Mouse (Mus musculus) forebrain, embryonic 10.5 days (tissue): ENCODE data around the gene B230104I21Rik. TPM values are rescaled to one million over a fixed set of nuclear protein-coding genes. Genes with fewer than 3 reads are reported as not detected.
A peak's percentile ranks its signal among the peaks of the same experiment; 100 is the strongest.

Experiments
- DNase-seq: peaks from one replicate; pipeline ENCODE4 v3.0.0-alpha.2; 2017; ENCODE audit warnings: low spot score; ENCODE audit errors: extremely low spot score
- H3K27ac ChIP-seq: fragments of 300-500 bp; sonication (generic); 2 replicates; pipeline ENCODE4 v1.5.1; 2016; ENCODE audit warnings: mild to moderate bottlenecking
- H3K27me3 ChIP-seq: fragments of 300-500 bp; sonication (generic); 2 replicates; pipeline ENCODE4 v1.6.1; 2016; ENCODE audit warnings: mild to moderate bottlenecking; ENCODE audit not compliant: poor library complexity, severe bottlenecking
- H3K36me3 ChIP-seq: fragments of 300-500 bp; sonication (generic); replicated peaks from 2 replicates; pipeline ENCODE4 v1.6.1; 2016; ENCODE audit warnings: mild to moderate bottlenecking, moderate library complexity
- H3K4me1 ChIP-seq: fragments of 300-500 bp; sonication (generic); 2 replicates; pipeline ENCODE4 v1.6.1; 2016
- H3K4me3 ChIP-seq: fragments of 300-500 bp; sonication (generic); 2 replicates; pipeline ENCODE4 v1.5.1; 2016; ENCODE audit warnings: mild to moderate bottlenecking, moderate library complexity
- H3K9me3 ChIP-seq: fragments of 300-500 bp; sonication (generic); 2 replicates; pipeline ENCODE4 v1.6.1; 2016; ENCODE audit warnings: mild to moderate bottlenecking, moderate library complexity
- WGBS: fragments of 180-500 bp; shearing (Covaris S2); methylation state at CpG from one replicate; pipeline ENCODE4 v1.1.7; 2016; 5-methylcytosine and 5-hydroxymethylcytosine counted together
- polyA plus RNA-seq: library from polyadenylated mRNA; unstranded; fragments of >200 nt; fragmentation: Nextera tagmentation; extraction: Ambion mirVana; gene quantifications from 2 replicates; pipeline ENCODE4 v1.2.1, GENCODE M21; 2016

Gene B230104I21Rik
- polyA plus RNA-seq, 1 experiment from 2014 or later, result not detected

DNA sequence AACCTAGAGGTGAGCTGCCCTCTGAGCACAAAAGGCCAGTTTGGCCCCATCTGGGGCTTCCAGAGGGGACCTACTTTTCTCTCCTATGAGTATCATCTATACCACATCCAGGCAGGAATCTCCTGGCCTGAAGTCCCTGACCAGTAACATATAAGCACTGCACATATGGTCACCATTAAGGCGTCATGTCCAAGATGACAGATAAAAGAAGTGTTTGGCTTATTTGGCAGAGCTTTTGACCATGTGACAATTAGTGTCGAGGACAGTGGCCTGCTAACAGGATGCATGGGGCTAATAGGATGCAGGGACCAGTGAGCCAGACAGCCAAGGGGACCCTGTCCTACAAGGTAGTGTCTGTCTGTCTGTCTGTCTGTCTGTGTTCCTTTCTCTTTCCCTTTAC is 50.0 kb downstream of the B230104I21Rik start:
- H3K4me1 ChIP-seq, result peaks cover 67% of the 10 kb centered on the region
- peak overlapping the region; percentile 67 for H3K27ac ChIP-seq
- no peak for DNase-seq
- no peaks in the 10 kb centered on the region for H3K27me3 ChIP-seq
- WGBS, result 71% methylated on average over 2 of the region's 2 CpGs
- H3K36me3 ChIP-seq, result no peaks in the 10 kb centered on the region; the same call in 1 of the 2 replicates
- H3K4me3 ChIP-seq, result no peak overlapping the region
- no peaks in the 10 kb centered on the region for H3K9me3 ChIP-seq

DNA sequence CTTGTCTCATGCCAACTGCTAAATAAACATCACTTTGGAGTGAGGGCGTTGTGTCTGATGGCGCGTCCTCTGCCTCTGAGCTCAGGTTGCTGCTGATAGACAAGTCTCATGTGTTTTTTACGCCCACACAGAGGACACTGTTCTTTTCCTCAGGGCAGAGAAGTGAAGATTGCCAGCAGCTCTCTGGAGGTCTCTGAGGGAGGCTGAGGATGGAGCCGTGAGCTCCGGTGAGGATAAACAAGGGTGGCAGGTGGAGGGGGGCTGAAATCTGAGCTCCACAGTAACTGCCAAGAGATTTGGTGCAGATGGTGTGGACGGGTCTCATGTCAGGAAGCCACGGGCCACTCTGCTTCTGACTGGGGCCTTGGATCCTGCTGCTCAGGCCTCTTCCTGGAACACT is 50.9 kb downstream of the B230104I21Rik start:
- H3K36me3 ChIP-seq, result no peaks in the 10 kb centered on the region; the same call in 1 of the 2 replicates
- H3K4me1 ChIP-seq, result peaks cover 76% of the 10 kb centered on the region
- no peak overlapping the region for H3K4me3 ChIP-seq
- peak overlapping the region; percentile 75 for H3K27ac ChIP-seq
- peaks cover 6% of the 10 kb centered on the region; the same call in 1 of the 2 replicates for H3K27me3 ChIP-seq
- no peak for DNase-seq
- no peaks in the 10 kb centered on the region for H3K9me3 ChIP-seq
- 53% methylated on average over 8 of the region's 8 CpGs for WGBS

DNA sequence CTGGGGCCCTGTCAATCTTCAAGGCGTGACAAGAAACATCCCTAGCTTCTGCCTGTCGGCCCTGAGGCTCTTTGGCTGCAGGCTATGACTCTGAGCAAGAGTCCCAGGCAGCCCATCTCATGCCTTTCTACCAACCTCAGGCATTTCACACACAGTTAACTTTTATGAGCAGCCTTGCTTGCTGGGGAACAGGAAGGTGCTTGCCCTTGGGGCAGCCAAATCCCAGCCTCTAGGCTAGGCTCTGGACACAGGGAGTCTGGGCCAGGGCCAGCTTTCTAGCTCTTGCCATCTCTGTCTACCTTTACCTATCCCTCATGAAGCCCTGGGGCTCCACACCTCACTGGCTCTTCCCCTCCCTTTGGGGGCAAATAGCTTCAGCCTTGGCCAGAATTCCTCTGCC is 53.7 kb downstream of the B230104I21Rik start:
- H3K4me1 ChIP-seq, result peaks cover 99% of the 10 kb centered on the region

DNA sequence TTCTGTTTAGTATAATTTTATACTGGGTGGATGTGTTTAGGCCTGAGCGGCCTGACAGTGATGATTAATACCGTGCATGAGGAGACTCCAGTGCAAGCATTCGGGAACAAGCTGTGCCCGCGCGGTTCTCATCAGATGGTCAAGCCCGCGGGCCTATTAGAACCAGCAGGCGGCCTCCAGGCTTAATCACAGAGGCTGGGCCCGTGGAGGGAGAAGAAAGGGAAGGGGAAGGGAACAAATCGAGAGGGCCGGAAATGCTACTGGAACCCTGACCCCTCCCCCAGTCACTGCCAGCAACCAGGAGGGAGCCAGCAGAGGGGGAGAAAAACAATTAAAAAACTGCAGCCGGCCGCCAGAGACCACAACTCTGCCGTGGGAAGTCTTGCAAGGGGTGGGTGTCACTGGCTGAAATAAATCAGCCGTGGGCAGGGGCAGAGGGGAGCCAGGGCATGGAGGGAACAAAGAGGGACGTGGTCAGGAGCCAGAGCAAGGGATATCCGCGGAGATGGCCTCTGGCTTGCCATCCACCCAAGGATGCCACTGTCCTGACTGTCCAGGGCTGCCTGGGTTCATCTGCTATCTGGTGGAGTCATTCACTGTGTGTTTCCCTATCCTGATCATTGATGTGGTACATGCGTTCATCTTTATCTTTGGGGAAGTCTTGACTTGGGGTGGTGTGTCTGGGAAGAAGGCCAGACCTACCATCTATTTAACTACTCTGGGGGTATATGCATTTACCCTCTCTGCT is 54.6 kb downstream of the B230104I21Rik start:
- 9% methylated on average over 20 of the region's 20 CpGs for WGBS
- Histone ChIP-seq H3K4me3 (peak overlapping the region; percentile 19; the same call in 1 of the 2 replicates), H3K36me3 (no peaks in the 10 kb centered on the region; the same call in 1 of the 2 replicates), H3K4me1 (peaks cover 99% of the 10 kb centered on the region), H3K27me3 (peaks cover 9% of the 10 kb centered on the region; the same call in 1 of the 2 replicates), H3K27ac (peak overlapping the region; percentile 85), H3K9me3 (no peaks in the 10 kb centered on the region)
- peak; percentile 81 for DNase-seq

More for the DNA sequence above, 53.7 kb downstream of the B230104I21Rik start:
- DNase-seq, result no peak
- Histone ChIP-seq H3K4me3 (no peak overlapping the region), H3K27me3 (peaks cover 9% of the 10 kb centered on the region; the same call in 1 of the 2 replicates), H3K27ac (peak overlapping the region; percentile 85), H3K9me3 (no peaks in the 10 kb centered on the region), H3K36me3 (no peaks in the 10 kb centered on the region; the same call in 1 of the 2 replicates)
- 85% methylated on average over 2 of the region's 2 CpGs for WGBS

DNA sequence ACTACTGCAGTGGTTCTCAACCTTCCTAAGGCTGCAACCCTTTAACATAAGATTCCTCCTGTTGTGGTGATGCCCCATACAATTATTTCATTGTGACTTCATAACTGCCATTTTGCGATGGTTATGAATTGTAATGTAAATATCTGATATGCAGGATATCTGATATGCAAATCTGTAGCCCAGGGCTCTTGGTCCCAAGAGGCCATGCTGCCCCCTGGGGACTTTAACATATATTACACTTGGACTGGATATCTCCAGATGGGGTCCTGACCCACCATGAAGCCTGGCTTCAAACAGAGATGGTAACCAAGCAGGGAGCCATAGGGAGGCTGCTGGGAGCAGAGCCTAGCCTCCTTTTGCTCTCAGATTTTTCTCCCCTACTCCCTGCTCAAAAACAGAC is 56.7 kb downstream of the B230104I21Rik start:
- Histone ChIP-seq H3K4me1 (peaks cover 85% of the 10 kb centered on the region), H3K9me3 (no peaks in the 10 kb centered on the region), H3K27me3 (peaks cover 9% of the 10 kb centered on the region; the same call in 1 of the 2 replicates)

DNA sequence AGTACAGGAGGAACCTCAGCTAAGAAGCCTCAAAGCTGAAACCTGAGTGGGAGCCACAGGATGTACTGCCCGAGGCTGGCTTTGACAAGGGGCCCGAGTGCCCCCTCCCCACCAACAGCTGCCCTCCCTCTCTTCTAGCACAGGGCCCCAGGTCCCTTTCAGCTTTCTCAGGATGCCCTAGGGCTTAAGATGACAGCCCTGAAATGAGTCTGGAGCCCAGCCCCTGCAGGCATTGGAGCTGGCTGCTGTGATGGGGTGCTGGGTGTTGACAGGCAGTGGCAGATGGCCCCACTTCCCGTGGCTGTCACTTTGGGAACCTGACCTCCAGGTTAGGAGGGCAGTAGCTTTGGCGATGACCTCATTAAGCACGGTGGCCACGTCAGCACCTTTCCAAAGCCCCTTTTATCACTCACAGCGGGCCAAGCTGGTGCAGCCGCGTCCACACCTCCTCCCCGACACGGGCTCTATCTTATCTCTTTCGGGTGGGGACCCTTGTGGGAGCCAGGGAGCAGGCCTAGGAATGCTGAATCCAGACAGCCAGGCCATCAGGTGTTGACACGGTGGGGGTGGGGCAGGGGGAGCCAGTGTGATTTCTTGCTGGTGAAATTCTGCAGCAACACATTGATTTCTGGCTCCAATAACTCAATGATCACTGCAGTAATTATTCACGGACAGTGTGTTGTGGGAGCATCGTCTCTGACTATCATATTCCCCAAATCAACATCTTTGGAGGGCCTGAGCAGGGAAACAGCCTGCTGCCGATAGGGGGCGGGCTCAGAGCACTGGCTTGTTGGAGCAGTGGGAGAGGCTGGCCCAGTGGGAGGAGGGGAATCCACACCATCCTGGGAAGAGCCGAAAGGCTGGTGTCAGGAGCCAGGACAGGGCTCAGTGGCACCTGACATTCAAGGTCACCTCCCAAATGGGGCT is 57.5 kb downstream of the B230104I21Rik start:
- DNase-seq, result peak; percentile 63
- Histone ChIP-seq H3K27ac (peak overlapping the region; percentile 74), H3K27me3 (peaks cover 9% of the 10 kb centered on the region; the same call in 1 of the 2 replicates), H3K4me1 (peaks cover 77% of the 10 kb centered on the region), H3K4me3 (no peak overlapping the region), H3K36me3 (0 out of 2 replicates have a peak, but pooled peaks cover 2% of the 10 kb centered on the region), H3K9me3 (no peaks in the 10 kb centered on the region)
- 32% methylated on average over 18 of the region's 18 CpGs for WGBS

More for the DNA sequence above, 56.7 kb downstream of the B230104I21Rik start:
- no peak for DNase-seq
- H3K27ac ChIP-seq, result peak overlapping the region; percentile 74
- WGBS, result 81% methylated on average over 1 of the region's 1 CpGs
- no peak overlapping the region for H3K4me3 ChIP-seq
- H3K36me3 ChIP-seq, result no peaks in the 10 kb centered on the region; the same call in 1 of the 2 replicates

DNA sequence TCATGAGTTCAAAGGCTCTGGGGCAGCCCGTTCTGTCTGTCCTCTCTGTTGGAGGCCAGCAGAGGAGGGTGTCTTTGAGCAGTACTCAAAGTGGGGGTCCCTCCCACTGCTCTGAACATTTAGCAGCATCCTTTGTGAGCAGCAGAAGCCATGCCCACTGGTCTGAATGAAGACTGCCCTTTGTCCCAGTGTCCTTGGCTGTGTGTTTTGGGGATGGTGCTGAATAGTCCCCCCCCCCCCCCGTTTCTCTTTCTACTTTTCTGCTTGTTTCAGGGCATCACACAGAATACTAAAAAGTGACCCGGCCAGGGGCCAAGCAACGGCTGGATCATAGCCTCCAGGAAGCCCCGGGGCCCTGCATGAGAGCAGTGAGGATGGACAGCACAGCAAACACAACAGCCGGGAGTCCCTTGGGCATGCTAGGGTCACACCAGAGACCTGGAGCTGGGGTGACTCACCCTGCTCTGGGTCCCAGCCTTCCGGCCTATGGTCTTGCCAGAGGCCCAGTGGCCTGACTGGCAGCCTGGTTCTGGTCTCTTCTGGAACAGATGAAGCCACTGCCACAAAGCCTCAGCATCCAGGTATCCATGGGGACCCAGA is 58.3 kb downstream of the B230104I21Rik start:
- H3K36me3 ChIP-seq, result 0 out of 2 replicates have a peak, but pooled peaks cover 3% of the 10 kb centered on the region
- H3K27me3 ChIP-seq, result peaks cover 9% of the 10 kb centered on the region; the same call in 1 of the 2 replicates
- no peak overlapping the region for H3K4me3 ChIP-seq
- peak overlapping the region; percentile 74 for H3K27ac ChIP-seq
- H3K9me3 ChIP-seq, result no peaks in the 10 kb centered on the region
- H3K4me1 ChIP-seq, result peaks cover 70% of the 10 kb centered on the region
- 53% methylated on average over 7 of the region's 7 CpGs for WGBS
- no peak for DNase-seq

DNA sequence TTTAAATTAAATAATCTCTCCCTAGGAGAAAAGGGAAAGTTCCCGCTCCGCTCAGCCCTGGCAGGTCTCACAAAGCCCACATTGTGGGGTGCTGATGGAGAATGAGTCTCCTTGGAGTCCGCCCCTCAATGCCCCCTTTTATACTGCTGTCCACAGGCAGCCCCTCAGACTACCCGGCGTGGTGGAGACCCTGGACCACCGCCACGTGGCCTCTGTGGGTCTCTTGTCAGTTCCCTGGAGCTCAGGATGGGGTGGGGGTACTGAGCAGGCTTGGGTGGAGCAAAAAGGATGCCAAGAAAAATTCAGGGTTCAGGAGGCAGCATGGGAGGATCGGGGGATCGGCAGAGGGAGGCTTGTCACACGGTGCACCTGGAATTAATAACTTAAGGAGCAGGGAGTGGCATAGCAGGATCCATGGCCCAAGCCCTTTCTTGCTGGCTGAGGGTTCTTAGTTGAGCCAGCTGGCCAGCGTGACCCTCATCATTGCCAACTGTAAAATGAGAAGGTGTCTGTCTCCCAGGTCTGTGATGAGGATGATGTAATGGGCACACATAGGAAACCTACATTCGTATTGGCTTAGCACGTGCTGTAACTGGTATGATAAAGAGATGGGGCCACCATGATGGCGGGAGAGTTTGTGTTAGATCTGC is 60.9 kb downstream of the B230104I21Rik start:
- Histone ChIP-seq H3K27me3 (peaks cover 3% of the 10 kb centered on the region; the same call in 1 of the 2 replicates), H3K9me3 (no peaks in the 10 kb centered on the region), H3K4me3 (no peak overlapping the region), H3K36me3 (0 out of 2 replicates have a peak, but pooled peaks cover 8% of the 10 kb centered on the region), H3K4me1 (peaks cover 65% of the 10 kb centered on the region), H3K27ac (no peak overlapping the region)
- 87% methylated on average over 14 of the region's 14 CpGs for WGBS
- no peak for DNase-seq

Other genes starting within 250 kb of the B230104I21Rik start
- gene Trp73, start 195.9 kb upstream of the B230104I21Rik start, polyA plus RNA-seq, result 1.9 and 4.5 TPM in 2 replicates
- 47.5 and 50.3 TPM in 2 replicates for gene Wrap73, start 193.8 kb upstream of the B230104I21Rik start, polyA plus RNA-seq
- 104 and 106 TPM in 2 replicates for gene Tprgl, start 175.5 kb upstream of the B230104I21Rik start, polyA plus RNA-seq
- gene Megf6, start 165.4 kb upstream of the B230104I21Rik start, polyA plus RNA-seq, result 26.4 and 28.0 TPM in 2 replicates
- gene Arhgef16, start 34.5 kb upstream of the B230104I21Rik start, polyA plus RNA-seq, result 2.6 and 3.4 TPM in 2 replicates